Mouse (Mus musculus): Measurements from ENCODE around the gene Il18r1. TPM values are rescaled to one million over a fixed set of nuclear protein-coding genes. Genes with fewer than 3 reads are reported as not detected.

The Il18r1 gene
- total RNA-seq, 2 experiments from 2014 or later: 0.55 to 6.2 TPM

Other genes starting within 250 kb of the Il18r1 start
- gene Il1r1, start 240.5 kb upstream of the Il18r1 start, total RNA-seq (2014; fragmentation: Nextera tagmentation): 0.49 and 2.7 TPM in 2 replicates
- gene Il1r1, start 240.5 kb upstream of the Il18r1 start, total RNA-seq (2017): 1.4 and 3.1 TPM in 2 replicates
- gene Il1rl2, start 140.9 kb upstream of the Il18r1 start, total RNA-seq (2014; fragmentation: Nextera tagmentation): 2.6 and 6.3 TPM in 2 replicates
- gene Il1rl2, start 140.9 kb upstream of the Il18r1 start, total RNA-seq (2017): 1.2 and 6.3 TPM in 2 replicates
- gene Il1rl1, start 36.0 kb upstream of the Il18r1 start, total RNA-seq (2014; fragmentation: Nextera tagmentation): 45.0 and 48.7 TPM in 2 replicates
- gene Il1rl1, start 36.0 kb upstream of the Il18r1 start, total RNA-seq (2017): 92.0 and 97.4 TPM in 2 replicates
- 5.9 and 11.6 TPM in 2 replicates for gene Il18rap, start 49.8 kb downstream of the Il18r1 start, total RNA-seq (2014; fragmentation: Nextera tagmentation)
- gene Il18rap, start 49.8 kb downstream of the Il18r1 start, total RNA-seq (2017): 3.4 and 10.0 TPM in 2 replicates
- not detected in 2 replicates for gene Slc9a4, start 114.5 kb downstream of the Il18r1 start, total RNA-seq (2014; fragmentation: Nextera tagmentation)
- not detected in 2 replicates for gene Slc9a4, start 114.5 kb downstream of the Il18r1 start, total RNA-seq (2017)
- gene Slc9a2, start 215.0 kb downstream of the Il18r1 start, total RNA-seq (2014; fragmentation: Nextera tagmentation): not detected in 2 replicates
- 0.47 and 0.57 TPM in 2 replicates for gene Slc9a2, start 215.0 kb downstream of the Il18r1 start, total RNA-seq (2017)

Measured in megakaryocyte-erythroid progenitor cell, adult 5-6 weeks (primary cell).